Mouse (Mus musculus) heart, adult 2 months (tissue): ENCODE results near the gene Armh2.

Experiments used
- CTCF ChIP-seq: fragments of 200-600 bp; IDR thresholded peaks from 2 replicates; pipeline ENCODE4 v1.8.1; 2022; ENCODE audit warnings: antibody characterized with exemption, mild to moderate bottlenecking, moderate library complexity
- POLR2A ChIP-seq: fragments of 200-500 bp; IDR thresholded peaks from 2 replicates; pipeline ENCODE4 v1.6.1; 2011; ENCODE audit warnings: mild to moderate bottlenecking, low read depth, low read length, control low read depth; ENCODE audit not compliant: insufficient read depth

- TF ChIP-seq POLR2A, result no peak
- peak; percentile 78 for TF ChIP-seq CTCF
These were observed 35.3 kb downstream of the Armh2 start for GRCm38 (mm10) chr13:24776146-24776844.
